Mouse (Mus musculus) thymus, postnatal 36 days (tissue): ENCODE measurements at regions not wholly inside any gene's neighbourhood (a gene's known extent, or its start where the extent isn't known, plus 50 kb on each side); places are given as distances from the start of the nearest gene placed in this dataset.

Experiments used
- DNase-seq, 2 experiments: peaks; one replicate each; pipeline ENCODE4 v3.0.0; 2022; ENCODE audit warnings: mixed read lengths in 2 of 2

GRCm38 (mm10) chr1:63828174-63828844 is 59.2 kb upstream of the 4933402D24Rik start:
- no peak for DNase-seq

GRCm38 (mm10) chr1:63820614-63821270 is 51.7 kb upstream of the 4933402D24Rik start:
- no peak for DNase-seq

DNA sequence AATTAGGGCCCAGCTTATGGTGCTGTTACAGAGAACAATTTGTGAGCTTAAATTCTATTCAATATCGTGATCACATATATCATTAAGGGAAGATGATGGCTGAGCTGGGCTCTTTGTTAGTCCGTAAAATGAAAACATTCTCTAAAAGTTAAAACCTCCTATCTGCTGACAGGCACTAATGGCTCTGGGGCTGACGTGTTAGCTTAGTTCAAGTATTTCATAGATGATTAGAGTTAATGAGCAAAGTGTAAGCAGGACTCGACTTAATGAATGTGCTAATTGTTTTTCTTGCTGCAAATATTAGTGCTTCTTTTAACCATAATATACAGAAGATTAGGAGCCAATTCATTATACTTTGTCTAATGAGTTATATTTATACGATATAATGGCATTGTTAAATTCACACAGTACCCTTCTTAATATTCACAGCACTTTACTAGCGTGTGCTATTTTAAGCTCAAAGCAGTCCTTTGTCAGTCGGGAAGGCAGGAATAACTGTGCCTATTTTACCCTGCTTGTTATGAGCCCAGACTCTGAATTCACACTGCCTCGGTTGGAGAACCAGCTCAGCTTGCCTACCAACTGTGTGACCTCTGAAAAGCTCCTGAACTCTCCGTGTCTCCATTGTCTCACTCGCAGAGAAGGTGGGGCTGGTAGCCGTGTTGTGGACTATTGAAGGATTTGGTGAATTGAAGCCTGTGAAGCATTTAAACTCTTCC is 50.6 kb upstream of the 4933402D24Rik start:
- DNase-seq = no peak
